Mouse (Mus musculus) olfactory bulb, adult 2 months (tissue): Measurements from ENCODE around the gene Acss2. TPM values are rescaled to one million over a fixed set of nuclear protein-coding genes. Genes with fewer than 3 reads are reported as not detected.

Source experiments
- H3K27ac ChIP-seq: fragments of 200-500 bp; 2 replicates; pipeline ENCODE4 v1.5.1; 2012; ENCODE audit warnings: low read depth, low read length; ENCODE audit not compliant: insufficient read depth
- H3K4me1 ChIP-seq: fragments of 200-500 bp; 2 replicates; pipeline ENCODE4 v1.6.1; 2012; ENCODE audit warnings: low read length; ENCODE audit not compliant: control insufficient read depth, insufficient read depth
- H3K4me3 ChIP-seq: fragments of 200-500 bp; 2 replicates; pipeline ENCODE4 v1.5.1; 2012; ENCODE audit warnings: mild to moderate bottlenecking, low read depth, low read length, moderate library complexity; ENCODE audit not compliant: insufficient read depth
- CTCF ChIP-seq: fragments of 200-500 bp; IDR thresholded peaks from 2 replicates; pipeline ENCODE4 v1.5.1; 2012; ENCODE audit warnings: low read depth, mild to moderate bottlenecking, low read length, moderate library complexity; ENCODE audit not compliant: insufficient read depth
- POLR2A ChIP-seq: fragments of 200-500 bp; IDR thresholded peaks from 2 replicates; pipeline ENCODE4 v1.6.1; 2012; ENCODE audit warnings: mild to moderate bottlenecking, low read depth, low read length, moderate library complexity; ENCODE audit not compliant: insufficient read depth
- WGBS: fragments of 180-500 bp; shearing (Covaris S2); methylation state at CpG from one replicate; pipeline ENCODE4 v1.1.7; 2018; 5-methylcytosine and 5-hydroxymethylcytosine counted together
- polyA plus RNA-seq: library from polyadenylated mRNA; stranded (reverse); fragments of >200 nt; gene quantifications from 2 replicates; pipeline ENCODE4 v1.2.4, GENCODE M21; 2012; ENCODE audit warnings: low replicate concordance; ENCODE audit not compliant: missing spikeins, insufficient read depth, insufficient read length

Gene Acss2
- polyA plus RNA-seq, 1 experiment: not detected

DNA sequence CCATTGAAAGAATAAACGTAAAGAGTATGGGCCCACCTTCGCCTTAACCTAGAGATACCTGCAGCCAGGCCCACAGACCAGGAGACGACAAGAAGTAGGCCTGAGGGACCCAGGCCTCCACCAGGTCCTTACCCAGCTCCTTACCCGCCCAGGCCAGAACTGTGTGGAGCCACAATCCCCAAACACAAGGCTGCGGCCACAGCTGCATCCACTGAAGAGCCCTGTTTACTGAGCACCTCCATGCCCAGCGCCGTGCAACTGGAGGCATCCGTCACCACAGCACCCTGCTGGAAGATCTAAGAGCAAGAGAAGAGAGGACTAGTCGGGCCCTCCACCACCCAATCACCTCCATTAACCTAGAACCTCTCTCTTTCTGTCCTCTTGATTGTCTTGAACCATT, 11.9 kb upstream of the Acss2 start:
- H3K4me1 ChIP-seq: peaks cover 28% of the 10 kb centered on the region
- WGBS: 93% methylated on average over 9 of the region's 9 CpGs
- TF ChIP-seq POLR2A: no peak
- no peak for TF ChIP-seq CTCF
- H3K4me3 ChIP-seq: no peak overlapping the region
- H3K27ac ChIP-seq: no peak overlapping the region

DNA sequence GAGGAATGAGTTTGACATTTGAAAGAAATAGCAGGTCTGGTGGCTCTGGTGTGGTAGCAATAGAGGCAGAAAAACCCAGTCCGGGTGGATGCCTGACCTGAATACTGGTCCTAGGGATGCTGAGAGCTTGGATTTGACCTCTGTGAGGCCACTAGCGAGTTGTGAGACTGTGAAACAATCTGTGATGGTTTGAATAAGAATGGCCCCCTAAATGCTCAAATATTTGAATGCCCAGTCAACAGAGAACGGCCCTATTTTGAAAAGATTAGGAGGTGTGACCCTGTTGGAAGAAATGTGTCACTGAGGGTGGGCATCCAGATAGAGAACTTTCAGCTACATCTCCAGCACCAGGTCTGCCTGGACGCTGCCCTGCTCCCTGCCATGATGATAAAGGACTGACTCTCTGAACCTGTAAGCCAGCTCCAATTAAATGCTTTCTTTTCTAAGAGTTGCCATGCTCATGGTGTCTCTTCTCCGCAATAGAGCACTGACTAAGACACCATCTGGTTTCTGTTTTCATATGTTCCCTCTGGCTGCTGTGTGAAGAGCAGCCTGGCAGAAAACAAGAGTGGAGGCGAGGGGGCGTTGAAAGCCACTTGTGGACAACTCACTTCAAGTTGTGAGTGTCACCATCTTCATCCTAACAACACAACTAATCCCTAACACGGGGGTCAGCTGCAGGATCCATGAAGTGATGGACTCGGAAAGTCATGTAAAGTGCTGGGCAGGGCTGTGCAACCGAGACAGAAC, 9.9 kb upstream of the Acss2 start:
- H3K4me1 ChIP-seq: peaks cover 34% of the 10 kb centered on the region
- TF ChIP-seq CTCF (no peak), POLR2A (no peak)
- 58% methylated on average over 10 of the region's 10 CpGs for WGBS
- no peak overlapping the region for H3K27ac ChIP-seq
- H3K4me3 ChIP-seq: no peak overlapping the region

DNA sequence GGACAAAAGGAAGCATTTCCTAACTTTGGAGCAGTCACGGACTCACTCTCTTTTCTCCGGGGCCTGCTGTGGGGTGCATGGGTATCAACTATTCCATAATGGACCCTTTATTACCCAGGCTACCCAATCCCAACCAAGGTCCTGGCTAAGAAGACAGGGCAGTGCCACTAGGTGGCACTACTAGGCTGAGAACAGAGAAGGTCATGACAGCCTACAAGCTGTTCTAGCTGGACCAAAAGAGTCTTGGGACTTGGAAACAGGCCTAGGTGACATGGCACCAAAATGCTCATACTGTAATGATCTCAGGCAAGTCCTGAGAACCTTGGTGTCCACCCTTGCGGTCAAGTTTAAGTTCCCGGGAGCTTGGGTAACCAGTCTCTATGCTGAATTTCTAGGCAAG, 5.3 kb upstream of the Acss2 start:
- 49% methylated on average over 4 of the region's 4 CpGs for WGBS
- peaks cover 18% of the 10 kb centered on the region for H3K4me1 ChIP-seq
- H3K4me3 ChIP-seq: peak overlapping the region; percentile 14; the same call in 1 of the 2 replicates
- TF ChIP-seq CTCF (no peak), POLR2A (no peak)
- H3K27ac ChIP-seq: no peak overlapping the region

DNA sequence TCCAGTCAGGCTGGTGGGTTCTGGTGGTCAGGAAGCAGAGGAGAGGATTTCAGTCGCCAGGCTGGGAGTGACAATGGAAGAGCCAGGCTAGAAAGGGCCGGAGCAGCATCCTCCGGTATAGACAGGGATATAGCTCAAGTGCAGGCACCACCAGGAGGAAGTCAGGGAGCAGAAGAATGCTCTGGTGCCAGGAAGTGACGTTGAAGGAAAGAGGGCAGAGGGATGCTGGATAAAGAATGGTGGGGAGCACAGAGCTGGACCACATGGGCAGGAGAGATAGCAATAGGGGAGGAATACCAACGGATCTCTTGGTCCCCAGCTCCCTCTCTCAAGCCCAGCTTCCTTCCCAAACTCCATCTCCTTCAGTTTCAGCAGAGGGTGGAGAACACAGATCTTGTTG, 4.2 kb upstream of the Acss2 start:
- 24% methylated on average over 5 of the region's 5 CpGs for WGBS

DNA sequence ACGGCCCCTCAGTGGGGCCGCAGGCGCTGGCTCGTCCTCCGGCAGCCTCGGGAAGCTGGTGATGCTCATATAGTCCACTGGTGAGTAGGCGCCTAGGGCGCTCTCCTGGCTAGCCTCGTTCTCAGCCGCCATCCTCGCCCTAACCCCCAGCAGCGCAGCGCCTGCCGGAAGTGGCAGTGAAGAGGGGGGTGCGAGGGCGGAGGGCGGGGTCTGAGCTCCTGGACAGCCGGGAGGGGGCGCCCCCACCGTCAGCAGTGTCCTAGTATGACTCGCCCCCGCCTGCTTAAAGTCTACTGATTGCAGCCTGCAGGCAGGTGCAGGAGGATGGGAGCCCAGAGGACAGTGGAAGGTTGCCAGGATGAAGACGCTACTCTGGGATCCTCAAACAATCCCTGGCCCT, 3.1 kb upstream of the Acss2 start:
- TF ChIP-seq POLR2A (no peak), CTCF (peak; percentile 37)
- Histone ChIP-seq H3K4me1 (peaks cover 19% of the 10 kb centered on the region), H3K4me3 (peak overlapping the region; percentile 88), H3K27ac (peak overlapping the region; percentile 90)
- WGBS: 2% methylated on average over 22 of the region's 23 CpGs

More for the DNA sequence above, 4.2 kb upstream of the Acss2 start:
- H3K4me1 ChIP-seq: peaks cover 17% of the 10 kb centered on the region
- TF ChIP-seq POLR2A: no peak; the same call in 1 of the 2 replicates
- TF ChIP-seq CTCF: no peak
- H3K27ac ChIP-seq: peak overlapping the region; percentile 90
- H3K4me3 ChIP-seq: peak overlapping the region; percentile 88

DNA sequence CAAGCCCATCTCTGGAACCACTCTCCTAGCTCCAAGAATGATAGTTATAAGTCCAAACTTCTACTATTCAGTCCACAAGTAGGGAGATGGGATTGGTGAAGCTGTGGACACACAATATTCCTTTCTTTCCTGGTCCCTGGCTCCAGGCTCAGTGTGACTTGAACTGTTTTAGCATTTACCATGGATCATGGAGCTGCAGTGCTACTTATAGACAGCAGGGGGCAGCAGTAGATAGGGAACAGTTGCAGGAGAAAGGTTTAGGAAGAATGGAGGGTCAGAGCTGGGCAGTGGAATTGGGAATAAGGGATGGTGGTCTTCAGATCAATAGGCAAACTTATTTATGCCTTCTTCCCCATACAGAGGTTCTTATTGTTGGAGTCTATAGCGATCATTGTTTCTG, 1.8 kb upstream of the Acss2 start:
- no peak for TF ChIP-seq CTCF
- no peak for TF ChIP-seq POLR2A
- H3K27ac ChIP-seq: no peak overlapping the region
- no peak overlapping the region for H3K4me3 ChIP-seq
- peaks cover 19% of the 10 kb centered on the region for H3K4me1 ChIP-seq
- 0% methylated on average over 1 of the region's 1 CpGs for WGBS

DNA sequence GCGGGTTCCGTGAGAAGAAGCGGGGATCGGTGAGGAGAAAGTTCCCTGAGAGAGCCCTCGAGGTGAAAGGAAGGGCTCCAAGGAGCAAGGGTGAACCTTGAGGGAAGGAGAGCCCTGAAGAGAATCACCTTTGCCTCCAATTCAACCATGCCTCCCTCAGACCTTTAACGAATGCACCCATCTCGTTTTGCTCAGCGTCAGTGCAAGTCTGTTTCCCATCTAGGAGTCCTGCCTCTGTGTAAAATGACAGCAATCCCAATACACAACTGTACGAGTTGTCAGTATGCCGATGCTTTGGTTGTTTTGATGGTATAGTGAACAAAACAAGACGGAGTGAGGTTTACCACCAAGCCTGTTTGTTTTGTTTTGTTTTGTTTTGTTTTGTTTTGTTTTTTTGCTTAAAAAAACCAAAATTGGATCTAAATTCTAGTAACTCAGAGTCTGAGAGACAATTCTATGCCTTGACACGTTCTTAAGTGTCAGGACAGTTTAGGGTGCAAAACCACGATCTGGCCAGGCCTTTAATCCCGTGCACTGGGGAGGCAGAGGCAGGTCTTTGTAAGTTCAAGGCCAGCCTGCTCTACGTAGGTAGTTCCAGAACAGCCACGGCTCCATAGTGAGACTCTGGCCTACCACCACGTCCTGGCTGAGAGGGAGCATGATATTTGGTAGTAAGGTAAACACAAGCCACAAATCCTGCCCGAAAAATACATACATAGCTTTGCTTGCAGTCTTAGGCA, 953 bp downstream of the Acss2 start:
- WGBS: 20% methylated on average over 18 of the region's 18 CpGs
- TF ChIP-seq CTCF: no peak
- no peak for TF ChIP-seq POLR2A
- Histone ChIP-seq H3K27ac (no peak overlapping the region), H3K4me1 (peaks cover 13% of the 10 kb centered on the region), H3K4me3 (peak overlapping the region; percentile 81)

DNA sequence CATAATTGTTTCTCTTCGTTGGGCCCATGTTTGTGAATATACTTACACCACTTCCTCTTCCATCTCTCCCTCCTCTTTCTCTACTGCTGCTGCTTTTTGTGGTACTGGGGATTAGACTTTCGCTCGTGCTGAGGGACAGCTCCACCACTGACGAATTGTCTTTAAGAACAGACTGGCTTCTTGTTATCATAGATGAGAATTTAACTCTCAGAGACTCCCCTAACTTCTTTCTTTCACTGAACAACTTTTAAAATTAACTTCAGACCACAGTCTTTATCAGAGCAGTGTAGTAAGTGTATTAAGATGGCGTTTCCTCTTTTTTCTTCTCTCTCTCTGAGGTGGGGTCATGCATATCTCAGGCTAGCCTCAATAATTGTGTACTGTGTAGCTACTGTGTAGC, 6.0 kb downstream of the Acss2 start:
- no peak overlapping the region for H3K27ac ChIP-seq
- no peak overlapping the region for H3K4me3 ChIP-seq
- H3K4me1 ChIP-seq: peaks cover 2% of the 10 kb centered on the region; the same call in 1 of the 2 replicates
- WGBS: 76% methylated on average over 5 of the region's 5 CpGs
- TF ChIP-seq POLR2A: no peak
- no peak for TF ChIP-seq CTCF

DNA sequence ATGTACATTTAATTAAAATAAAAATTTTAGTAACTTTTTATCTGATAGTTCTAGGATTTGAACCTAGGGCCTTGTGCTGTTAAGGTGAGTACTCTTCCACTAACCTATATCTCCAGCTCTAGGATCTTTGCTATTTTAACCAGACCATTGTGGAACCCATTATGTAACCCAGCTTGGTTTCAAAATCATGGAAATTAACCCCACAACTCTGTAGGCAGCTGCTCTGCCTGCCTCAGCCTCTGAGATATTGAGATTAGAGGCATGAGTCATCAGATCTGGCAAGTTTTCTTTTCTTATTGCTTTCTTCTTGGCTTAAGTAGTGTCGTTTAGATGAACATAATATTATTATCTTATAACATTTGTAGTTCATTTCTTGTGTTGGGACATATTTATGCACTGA, 6.6 kb downstream of the Acss2 start:
- WGBS: 39% methylated on average over 1 of the region's 1 CpGs
- no peak overlapping the region for H3K4me3 ChIP-seq
- TF ChIP-seq POLR2A: no peak
- no peak for TF ChIP-seq CTCF
- no peak overlapping the region for H3K27ac ChIP-seq
- no peaks in the 10 kb centered on the region for H3K4me1 ChIP-seq
